Mouse (Mus musculus): ENCODE results near the gene Toe1.

DNA sequence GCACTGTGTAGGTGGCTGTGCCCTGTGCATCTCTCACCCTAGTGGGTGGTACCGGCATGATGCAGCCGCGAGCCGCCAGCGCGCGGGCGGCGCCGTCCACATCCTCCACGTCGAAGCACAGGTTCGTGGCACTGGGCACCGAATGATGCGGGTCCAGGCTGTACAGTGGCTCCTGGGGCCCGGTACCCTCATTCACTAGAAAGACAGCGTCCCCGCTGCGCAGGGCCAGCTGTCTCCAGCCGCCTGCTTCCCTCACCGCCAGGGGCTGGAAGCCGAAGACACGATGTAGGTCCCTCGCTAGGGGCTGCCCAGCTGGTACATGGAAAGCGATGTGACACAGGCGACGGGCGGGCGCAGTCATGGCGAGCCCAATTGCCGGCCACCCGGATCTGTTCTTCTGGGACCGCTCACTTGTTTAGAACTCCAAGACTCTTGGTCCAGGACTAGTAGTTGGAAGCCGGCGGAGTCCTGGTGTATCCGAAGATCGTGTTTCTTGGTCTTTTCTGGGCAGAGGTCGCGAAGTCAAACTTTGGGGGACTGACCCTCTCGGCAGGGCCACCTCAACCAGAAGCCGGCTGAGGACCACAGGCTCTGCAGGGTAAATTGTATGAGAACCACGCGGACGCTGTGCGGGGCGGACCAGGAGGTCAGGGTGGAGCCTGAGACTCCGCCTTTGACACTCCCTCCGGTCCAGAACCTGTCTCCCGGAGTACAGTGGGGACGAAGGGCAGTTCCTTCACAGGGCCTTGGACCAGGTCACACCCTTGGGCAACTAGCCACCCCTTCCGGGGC is 13.7 kb upstream of the Toe1 start:
- TF ChIP-seq GATA1 (IDR thresholded peaks at IDR 0.05; ENCODE audit: low read length) (no peak), TAL1 (IDR thresholded peaks at IDR 0.05; ENCODE audit: low read length) (no peak)

Data from erythroblast, embryonic 14.5 days (primary cell).